Mouse (Mus musculus) kidney, adult 2 months (tissue): ENCODE measurements around the gene Gm28047. TPM values are rescaled to one million over a fixed set of nuclear protein-coding genes. Genes with fewer than 3 reads are reported as not detected.

ENCODE experiments used
- DNase-seq: peaks from one replicate; pipeline ENCODE4 v3.0.0; 2021
- H3K27ac ChIP-seq: fragments of 200-500 bp; 2 replicates; pipeline ENCODE4 v1.5.1; 2012; ENCODE audit warnings: low read depth, low read length, control low read depth, inconsistent platforms; ENCODE audit not compliant: insufficient read depth
- H3K27me3 ChIP-seq: fragments of 200-500 bp; replicated peaks from 2 replicates; pipeline ENCODE4 v1.6.1; 2012; ENCODE audit warnings: mild to moderate bottlenecking, moderate library complexity, low read length, inconsistent platforms; ENCODE audit not compliant: control insufficient read depth, insufficient read depth
- H3K36me3 ChIP-seq: fragments of 200-500 bp; 2 replicates; pipeline ENCODE4 v1.6.1; 2012; ENCODE audit warnings: mild to moderate bottlenecking, moderate library complexity, low read length, inconsistent platforms; ENCODE audit not compliant: control insufficient read depth, insufficient read depth
- H3K4me1 ChIP-seq: fragments of 200-500 bp; 2 replicates; pipeline ENCODE4 v1.6.1; 2011; ENCODE audit warnings: low read length; ENCODE audit not compliant: control insufficient read depth, insufficient read depth
- H3K4me3 ChIP-seq: fragments of 200-500 bp; 2 replicates; pipeline ENCODE4 v1.5.1; 2011; ENCODE audit warnings: mild to moderate bottlenecking, low read depth, low read length, control low read depth; ENCODE audit not compliant: insufficient read depth
- CTCF ChIP-seq: fragments of 200-500 bp; conservative IDR thresholded peaks from 2 replicates; pipeline ENCODE4 v1.5.1; 2011; ENCODE audit warnings: low read depth, mild to moderate bottlenecking, control low read depth, low read length, moderate library complexity, mixed read lengths; ENCODE audit not compliant: insufficient read depth, insufficient read length
- POLR2A ChIP-seq: fragments of 200-500 bp; IDR thresholded peaks from one replicate; pipeline ENCODE4 v1.6.1; 2011; ENCODE audit warnings: low read depth, low read length, control low read depth
- WGBS: fragments of 180-500 bp; shearing (Covaris S2); methylation state at CpG from one replicate; pipeline ENCODE4 v1.1.7; 2018; 5-methylcytosine and 5-hydroxymethylcytosine counted together
- polyA plus RNA-seq: library from polyadenylated mRNA; depleted of rRNA; stranded (reverse); fragments of >200 nt; gene quantifications from 2 replicates; pipeline ENCODE4 v1.2.3, GENCODE M21; 2012

Gene Gm28047
- polyA plus RNA-seq, 1 experiment, result not detected

- H3K36me3 ChIP-seq, result peaks cover 9% of the 10 kb centered on the region
Observed at GRCm38 (mm10) chr15:102503924-102504782, 120.7 kb downstream of the Gm28047 start.

DNA sequence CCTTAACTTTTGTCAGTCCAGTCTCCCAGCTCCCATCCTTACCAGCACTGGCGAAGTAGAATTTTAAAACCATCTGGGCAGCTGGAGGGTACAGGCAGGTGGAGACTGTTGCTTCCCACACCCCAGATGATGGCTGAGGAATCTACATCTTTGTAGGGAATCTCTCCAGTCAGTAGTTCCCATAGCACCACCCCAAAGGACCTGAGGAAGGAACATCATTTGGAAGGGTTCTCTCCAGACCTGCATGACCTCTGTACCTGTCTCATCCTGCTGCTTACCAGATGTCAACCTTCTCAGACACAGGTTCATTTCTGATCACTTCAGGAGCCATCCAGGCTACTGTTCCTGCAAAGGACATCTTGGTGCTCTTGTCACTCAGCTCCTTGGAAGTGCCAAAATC lies 121.4 kb downstream of the Gm28047 start, which contains the start of gene Gm10337:
Gene Gm10337, plus strand, starts transcription at position 276 of the 400 bp plus-strand sequence.
- DNase-seq, result no peak
- Histone ChIP-seq H3K4me3 (no peak within 1 kb of the TSS), H3K27me3 (no peaks in the 10 kb centered on the region), H3K4me1 (no peaks in the 10 kb centered on the region), H3K27ac (no peak within 1 kb of the TSS), H3K36me3 (peaks cover 9% of the 10 kb centered on the region)
- WGBS, result 100% methylated on average over 1 of the region's 1 CpGs
- TF ChIP-seq POLR2A, result no peak
- no peak for TF ChIP-seq CTCF

More at GRCm38 (mm10) chr15:102503924-102504782, 120.7 kb downstream of the Gm28047 start:
- DNase-seq, result no peak
- TF ChIP-seq CTCF (no peak), POLR2A (no peak)
- no peaks in the 10 kb centered on the region for H3K4me1 ChIP-seq
- WGBS, result 85% methylated on average over 9 of the region's 9 CpGs
- H3K27me3 ChIP-seq, result no peaks in the 10 kb centered on the region
- no peak overlapping the region for H3K27ac ChIP-seq
- H3K4me3 ChIP-seq, result no peak overlapping the region

DNA sequence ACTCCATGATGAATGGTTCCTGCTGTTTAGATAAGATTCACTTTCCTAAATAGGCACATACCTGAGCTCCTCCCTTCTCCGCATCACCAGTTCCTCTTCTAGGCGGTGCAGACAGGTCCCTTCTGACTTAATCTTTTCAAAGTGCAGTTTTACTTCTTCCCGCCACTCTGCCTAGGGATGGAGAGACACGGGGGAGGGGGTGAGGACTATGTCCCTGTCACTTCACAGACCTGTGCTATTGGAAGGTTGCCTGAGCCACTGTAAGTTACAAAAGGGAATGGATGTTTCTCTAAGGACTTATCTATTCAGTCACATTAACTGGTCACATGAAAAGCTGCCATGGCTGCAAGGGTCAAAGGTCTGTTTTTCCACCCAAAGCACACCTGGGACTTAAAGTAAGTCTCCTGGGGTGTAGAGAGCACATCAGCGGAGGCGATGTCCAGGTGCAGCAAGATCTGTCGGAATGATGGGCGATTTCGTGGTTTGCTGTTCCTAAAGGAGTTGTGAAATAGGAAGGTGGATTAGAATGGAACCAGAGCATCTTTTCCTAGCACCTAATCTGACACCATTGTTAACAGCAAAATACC lies 122.5 kb downstream of the Gm28047 start:
- Histone ChIP-seq H3K27me3 (no peaks in the 10 kb centered on the region), H3K27ac (no peak overlapping the region), H3K4me1 (no peaks in the 10 kb centered on the region), H3K4me3 (no peak overlapping the region), H3K36me3 (peaks cover 9% of the 10 kb centered on the region)
- DNase-seq, result peak; percentile 47
- WGBS, result 55% methylated on average over 9 of the region's 9 CpGs
- TF ChIP-seq POLR2A, result no peak
- TF ChIP-seq CTCF, result no peak

GRCm38 (mm10) chr15:102501084-102501814 lies 123.6 kb downstream of the Gm28047 start:
- Histone ChIP-seq H3K36me3 (peaks cover 9% of the 10 kb centered on the region), H3K4me1 (no peaks in the 10 kb centered on the region), H3K4me3 (no peak overlapping the region), H3K27ac (no peak overlapping the region), H3K27me3 (no peaks in the 10 kb centered on the region)
- 87% methylated on average over 19 of the region's 19 CpGs for WGBS
- no peak for DNase-seq
- TF ChIP-seq CTCF (no peak), POLR2A (no peak)

- TF ChIP-seq CTCF (no peak), POLR2A (no peak)
- no peaks in the 10 kb centered on the region for H3K4me1 ChIP-seq
- no peak for DNase-seq
- H3K4me3 ChIP-seq, result no peak overlapping the region
- WGBS, result 85% methylated on average over 5 of the region's 5 CpGs
- H3K27me3 ChIP-seq, result no peaks in the 10 kb centered on the region
- H3K36me3 ChIP-seq, result peaks cover 9% of the 10 kb centered on the region
- no peak overlapping the region for H3K27ac ChIP-seq
Observed at GRCm38 (mm10) chr15:102500479-102500878, 124.4 kb downstream of the Gm28047 start.

GRCm38 (mm10) chr15:102499851-102500250 lies 125.0 kb downstream of the Gm28047 start:
- Histone ChIP-seq H3K4me1 (no peaks in the 10 kb centered on the region), H3K4me3 (no peak overlapping the region), H3K27me3 (no peaks in the 10 kb centered on the region), H3K36me3 (peaks cover 11% of the 10 kb centered on the region), H3K27ac (no peak overlapping the region)
- WGBS, result 87% methylated on average over 6 of the region's 6 CpGs
- TF ChIP-seq POLR2A, result no peak
- TF ChIP-seq CTCF, result no peak
- DNase-seq, result no peak

GRCm38 (mm10) chr15:102499370-102499769 lies 125.5 kb downstream of the Gm28047 start:
- TF ChIP-seq POLR2A (no peak), CTCF (no peak)

More at GRCm38 (mm10) chr15:102499370-102499769, 125.5 kb downstream of the Gm28047 start:
- DNase-seq, result no peak
- Histone ChIP-seq H3K4me1 (no peaks in the 10 kb centered on the region), H3K27me3 (no peaks in the 10 kb centered on the region), H3K36me3 (peaks cover 11% of the 10 kb centered on the region), H3K27ac (no peak overlapping the region), H3K4me3 (no peak overlapping the region)
- 56% methylated on average over 3 of the region's 3 CpGs for WGBS
